Mouse (Mus musculus) adrenal gland, postnatal 4 days (tissue): Measurements from ENCODE around the gene Olfr50. TPM values are rescaled to one million over a fixed set of nuclear protein-coding genes. Genes with fewer than 3 reads are reported as not detected.

Source experiments
- DNase-seq, 2 experiments: peaks; one replicate each; pipeline ENCODE4 v3.0.0; 2021 to 2022; ENCODE audit warnings: low spot score in 2 of 2, mixed read lengths in 2 of 2
- long read RNA-seq, 2 experiments: library from polyadenylated mRNA; stranded (forward); transcript quantifications; one replicate each; pipeline ENCODE4 v2.0.0; 2021
- total RNA-seq, 2 experiments: library from RNA; stranded (reverse); gene quantifications; 2 replicates each; pipeline ENCODE4 v1.2.3; 2021

Olfr50 gene
- not detected for total RNA-seq
- long read RNA-seq, experiment 1 = 0 reads
- long read RNA-seq, experiment 2 = 0 reads

GRCm38 (mm10) chr2:36790238-36790637 is at the start of gene Olfr50:
TSS of gene Olfr50 (plus strand) at chr2:36790538.
- DNase-seq = no peak

- DNase-seq = no peak
Measured at GRCm38 (mm10) chr2:36783976-36784375, 6.4 kb upstream of the Olfr50 start, which contains the start of gene Olfr348. TSS of gene Olfr348 (plus strand) at chr2:36784276.

- DNase-seq = no peak
Measured at GRCm38 (mm10) chr2:36816932-36817331, 26.6 kb downstream of the Olfr50 start, which contains the start of gene Olfr3. TSS of gene Olfr3 (minus strand) at chr2:36817032.

GRCm38 (mm10) chr2:36846010-36846409 is 55.7 kb downstream of the Olfr50 start, which contains the start of gene Olfr350:
TSS of gene Olfr350 (plus strand) at chr2:36846310.
- no peak for DNase-seq

Other genes starting within 250 kb of the Olfr50 start
- not detected for gene Olfr344, start 223.9 kb upstream of the Olfr50 start, total RNA-seq
- not detected for gene Olfr345, start 150.5 kb upstream of the Olfr50 start, total RNA-seq
- gene Olfr346, start 104.8 kb upstream of the Olfr50 start, total RNA-seq = not detected
- not detected for gene Olfr347, start 58.6 kb upstream of the Olfr50 start, total RNA-seq
- gene Olfr348, start 6.3 kb upstream of the Olfr50 start, total RNA-seq = not detected
- gene Olfr3, start 26.5 kb downstream of the Olfr50 start, total RNA-seq = not detected
- gene Olfr350, start 55.8 kb downstream of the Olfr50 start, total RNA-seq = not detected
- not detected for gene Olfr351, start 72.1 kb downstream of the Olfr50 start, total RNA-seq
- not detected for gene Olfr352, start 77.9 kb downstream of the Olfr50 start, total RNA-seq
- gene Olfr353, start 102.4 kb downstream of the Olfr50 start, total RNA-seq = not detected
- gene Olfr354, start 115.1 kb downstream of the Olfr50 start, total RNA-seq = not detected
- gene Olfr355, start 138.4 kb downstream of the Olfr50 start, total RNA-seq = not detected
- gene Olfr356, start 146.6 kb downstream of the Olfr50 start, total RNA-seq = not detected
- gene Olfr357, start 203.3 kb downstream of the Olfr50 start, total RNA-seq = not detected
- not detected for gene Olfr358, start 218.8 kb downstream of the Olfr50 start, total RNA-seq